Mouse (Mus musculus): ENCODE data around the gene Olfr524.

- TF ChIP-seq CTCF (IDR thresholded peaks at IDR 0.05; ENCODE audit: low read depth) (no peak), EP300 (optimal IDR thresholded peaks at IDR 0.05) (no peak)
These were observed 12.2 kb upstream of the Olfr524 start, which contains the start of gene Cd163l1 for GRCm38 (mm10) chr7:140217967-140218366.
